Mouse (Mus musculus): ENCODE results near the gene Nemf. TPM values are rescaled to one million over a fixed set of nuclear protein-coding genes. Genes with fewer than 3 reads are reported as not detected.
A peak's percentile ranks its signal among the peaks of the same experiment; 100 is the strongest.
"Not testable (repeated sequence)": the region's sequence is repeated elsewhere in the genome, so short reads cannot be mapped to it uniquely, and the experiment has no call there.

Nemf gene
- polyA plus RNA-seq, 1 experiment from 2014 or later: 107 TPM

GRCm38 (mm10) chr12:69385542-69386280 lies 28.7 kb upstream of the Nemf start:
- H3K4me3 ChIP-seq: no peak overlapping the region
- 76% methylated on average over 6 of the region's 6 CpGs for WGBS
- no peak overlapping the region for H3K9ac ChIP-seq
- H3K4me2 ChIP-seq: no peak overlapping the region
- no peaks in the 10 kb centered on the region for H3K36me3 ChIP-seq
- ATAC-seq (ENCODE audit: insufficient number of reproducible peaks, insufficient read depth, low FRiP score, low TSS enrichment, low read depth): no peak
- no peak overlapping the region for H3K27ac ChIP-seq
- no peaks in the 10 kb centered on the region for H3K9me3 ChIP-seq
- no peaks in the 10 kb centered on the region for H3K27me3 ChIP-seq
- H3K4me1 ChIP-seq: no peaks in the 10 kb centered on the region

DNA sequence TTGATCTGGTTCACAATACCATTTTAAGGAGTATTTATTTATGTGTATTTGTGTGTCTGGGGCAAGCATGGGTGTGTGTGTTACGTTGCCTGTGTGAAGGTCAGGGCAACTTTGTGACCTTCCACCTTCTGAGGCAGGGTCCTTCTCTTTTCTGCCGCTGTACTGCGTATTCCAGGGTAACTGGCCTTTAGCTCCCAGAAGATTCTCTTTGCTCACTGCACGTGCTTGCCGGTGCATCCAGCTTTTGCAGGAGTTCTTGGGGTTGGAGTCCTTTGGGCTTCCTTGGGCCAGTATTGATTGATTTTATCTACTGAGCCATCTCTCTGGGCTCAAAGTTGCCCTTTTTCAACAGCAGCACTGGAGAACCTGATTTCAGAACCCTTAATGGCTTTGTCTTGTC lies 27.6 kb upstream of the Nemf start:
- Histone ChIP-seq H3K4me1 (no peaks in the 10 kb centered on the region), H3K27ac (no peak overlapping the region), H3K36me3 (no peaks in the 10 kb centered on the region; the same call in 1 of the 2 replicates), H3K4me2 (no peak overlapping the region), H3K9ac (no peak overlapping the region), H3K27me3 (no peaks in the 10 kb centered on the region), H3K9me3 (no peaks in the 10 kb centered on the region), H3K4me3 (no peak overlapping the region)
- 84% methylated on average over 5 of the region's 5 CpGs for WGBS
- no peak for ATAC-seq (ENCODE audit: insufficient number of reproducible peaks, insufficient read depth, low FRiP score, low TSS enrichment, low read depth)

DNA sequence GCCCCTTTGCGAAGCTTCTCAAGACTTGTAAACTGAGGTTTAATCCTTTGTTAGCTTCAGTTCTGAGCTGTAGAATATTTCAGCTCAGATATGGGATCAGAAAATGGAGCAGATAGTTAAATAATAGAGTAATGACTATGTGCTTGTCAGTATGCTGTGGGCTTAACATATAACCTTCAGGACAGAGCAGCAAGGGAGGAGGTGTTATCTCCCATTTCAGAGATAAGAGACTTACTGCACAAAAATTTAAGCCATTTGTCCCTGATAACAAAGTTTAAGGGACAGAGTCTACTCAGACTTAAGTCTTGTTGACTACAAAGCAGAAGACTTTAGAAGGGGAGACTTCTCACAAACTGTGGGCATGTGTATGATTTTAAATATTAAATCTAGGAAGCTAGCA lies 25.9 kb upstream of the Nemf start:
- no peak overlapping the region for H3K9ac ChIP-seq
- H3K9me3 ChIP-seq: no peaks in the 10 kb centered on the region
- H3K27me3 ChIP-seq: no peaks in the 10 kb centered on the region
- no peak for ATAC-seq (ENCODE audit: insufficient number of reproducible peaks, insufficient read depth, low FRiP score, low TSS enrichment, low read depth)
- no peak overlapping the region for H3K27ac ChIP-seq
- H3K4me3 ChIP-seq: no peak overlapping the region
- WGBS: 90% methylated on average over 1 of the region's 1 CpGs
- H3K4me2 ChIP-seq: no peak overlapping the region
- peaks cover 3% of the 10 kb centered on the region; the same call in 1 of the 2 replicates for H3K36me3 ChIP-seq
- H3K4me1 ChIP-seq: no peaks in the 10 kb centered on the region

- H3K36me3 ChIP-seq: peaks cover 3% of the 10 kb centered on the region; the same call in 1 of the 2 replicates
- no peak overlapping the region for H3K4me2 ChIP-seq
- no peak overlapping the region for H3K4me3 ChIP-seq
- no peaks in the 10 kb centered on the region for H3K9me3 ChIP-seq
- no peaks in the 10 kb centered on the region for H3K27me3 ChIP-seq
- 86% methylated on average over 11 of the region's 11 CpGs for WGBS
- no peak overlapping the region for H3K27ac ChIP-seq
- ATAC-seq (ENCODE audit: insufficient number of reproducible peaks, insufficient read depth, low FRiP score, low TSS enrichment, low read depth): no peak
- peaks cover 12% of the 10 kb centered on the region for H3K4me1 ChIP-seq
- no peak overlapping the region for H3K9ac ChIP-seq
Observed at GRCm38 (mm10) chr12:69378558-69379454, 21.8 kb upstream of the Nemf start.

- H3K4me2 ChIP-seq; H3K9ac ChIP-seq; H3K9me3 ChIP-seq; H3K27ac ChIP-seq; H3K4me3 ChIP-seq; ATAC-seq (ENCODE audit: insufficient number of reproducible peaks, insufficient read depth, low FRiP score, low TSS enrichment, low read depth); H3K27me3 ChIP-seq; H3K36me3 ChIP-seq: not testable (repeated sequence)
- WGBS: 95% methylated on average over 6 of the region's 6 CpGs
- peaks cover 19% of the 10 kb centered on the region for H3K4me1 ChIP-seq
Observed at GRCm38 (mm10) chr12:69377636-69378035, 20.7 kb upstream of the Nemf start.

DNA sequence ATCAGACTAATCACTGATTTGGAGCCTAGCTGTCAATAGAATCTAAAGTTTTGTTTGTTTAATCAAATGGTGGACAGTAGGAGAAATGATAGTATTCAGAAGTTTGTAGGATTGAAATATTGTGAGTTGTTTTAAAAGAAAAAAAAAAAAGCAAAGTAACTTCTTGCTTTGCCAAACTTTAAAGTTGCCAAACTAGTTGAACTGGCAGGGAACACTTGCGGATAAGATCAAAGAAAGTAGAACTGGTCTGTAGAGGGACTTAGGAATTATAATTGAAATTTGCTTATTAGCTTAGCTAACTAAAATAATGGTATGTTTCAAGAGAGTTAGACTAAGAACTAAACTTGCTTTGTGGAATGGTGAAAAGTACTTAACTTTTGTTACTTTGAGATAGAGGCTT lies 20.2 kb upstream of the Nemf start:
- Histone ChIP-seq H3K4me1 (peaks cover 19% of the 10 kb centered on the region), H3K9me3 (no peaks in the 10 kb centered on the region), H3K27ac (no peak overlapping the region), H3K4me3 (no peak overlapping the region), H3K27me3 (no peaks in the 10 kb centered on the region), H3K4me2 (no peak overlapping the region), H3K9ac (no peak overlapping the region), H3K36me3 (peaks cover 3% of the 10 kb centered on the region; the same call in 1 of the 2 replicates)
- ATAC-seq (ENCODE audit: insufficient number of reproducible peaks, insufficient read depth, low FRiP score, low TSS enrichment, low read depth): no peak
- 80% methylated on average over 1 of the region's 1 CpGs for WGBS

DNA sequence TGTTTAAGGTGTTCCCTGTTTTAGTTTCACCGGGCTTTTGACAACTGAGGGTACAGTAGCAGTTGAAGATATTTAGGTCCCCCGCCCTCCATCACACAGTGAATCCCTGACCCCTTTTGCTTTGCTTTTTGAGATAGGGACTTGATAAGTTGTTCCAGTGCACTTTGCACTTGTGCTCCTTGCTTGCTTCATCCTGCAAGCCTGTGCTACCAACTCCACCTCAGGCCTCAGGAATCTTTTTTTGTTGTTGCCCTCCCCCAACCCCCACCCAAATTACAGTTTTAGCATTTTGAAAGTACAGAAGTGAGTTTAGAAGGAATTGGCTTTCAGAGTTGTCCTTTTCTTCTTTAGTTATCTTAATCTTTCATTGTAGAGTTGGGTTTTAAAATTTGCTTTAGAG lies 19.2 kb upstream of the Nemf start:
- Histone ChIP-seq H3K27me3 (no peaks in the 10 kb centered on the region), H3K4me3 (no peak overlapping the region), H3K27ac (no peak overlapping the region), H3K4me2 (peak overlapping the region; percentile 26; the same call in 1 of the 2 replicates), H3K4me1 (peaks cover 19% of the 10 kb centered on the region), H3K9ac (no peak overlapping the region), H3K9me3 (no peaks in the 10 kb centered on the region), H3K36me3 (peaks cover 3% of the 10 kb centered on the region; the same call in 1 of the 2 replicates)
- 89% methylated on average over 2 of the region's 2 CpGs for WGBS
- ATAC-seq (ENCODE audit: insufficient number of reproducible peaks, insufficient read depth, low FRiP score, low TSS enrichment, low read depth): no peak

DNA sequence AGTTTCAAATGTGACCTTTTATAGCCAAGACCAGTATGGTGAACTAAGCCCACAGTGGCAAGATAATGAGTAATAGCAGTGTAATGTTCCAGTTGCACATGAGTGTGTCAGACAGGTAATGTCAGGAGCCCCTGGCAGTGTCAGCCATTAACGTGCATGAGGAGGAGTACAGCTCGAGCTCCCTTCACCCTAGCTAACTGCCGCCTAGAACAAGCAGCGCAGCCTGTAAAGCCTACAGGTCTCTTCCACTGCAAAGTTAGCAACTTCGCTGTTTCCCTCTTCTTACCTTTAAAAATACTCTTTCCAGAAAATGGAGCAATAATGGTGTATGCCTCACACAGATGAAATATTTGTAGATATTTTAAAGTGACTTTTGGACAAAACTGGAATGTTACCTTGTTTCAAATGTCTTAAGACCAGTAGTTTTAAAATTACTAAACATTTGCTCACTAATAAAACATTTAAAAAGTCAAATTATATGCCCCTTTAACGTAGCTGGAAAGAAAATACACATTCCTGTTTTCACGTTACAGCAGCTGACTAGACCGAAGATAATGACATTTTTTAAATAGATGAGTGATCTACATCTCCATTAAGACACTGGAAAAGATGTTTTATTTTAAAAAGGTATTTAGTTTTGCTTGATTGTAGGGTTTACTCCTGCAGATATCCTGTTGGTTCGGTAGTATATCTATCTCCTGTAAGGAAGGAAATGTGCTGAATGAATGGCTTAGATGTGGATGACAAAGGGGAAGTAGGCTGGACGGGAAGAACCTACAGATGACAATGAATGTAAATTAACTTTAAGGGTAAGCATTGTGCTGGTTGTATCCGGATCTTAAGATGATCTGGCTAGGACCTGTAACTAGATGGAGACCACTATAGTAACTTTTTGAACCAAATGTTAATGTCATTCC lies 17.1 kb upstream of the Nemf start:
- Histone ChIP-seq H3K4me1 (peaks cover 22% of the 10 kb centered on the region), H3K9ac (peak overlapping the region; percentile 97), H3K9me3 (no peaks in the 10 kb centered on the region), H3K4me3 (peak overlapping the region; percentile 100), H3K27ac (no peak overlapping the region), H3K36me3 (0 out of 2 replicates have a peak, but pooled peaks cover 3% of the 10 kb centered on the region), H3K27me3 (no peaks in the 10 kb centered on the region), H3K4me2 (peak overlapping the region; percentile 87)
- WGBS: 46% methylated on average over 11 of the region's 11 CpGs
- ATAC-seq (ENCODE audit: insufficient number of reproducible peaks, insufficient read depth, low FRiP score, low TSS enrichment, low read depth): no peak

DNA sequence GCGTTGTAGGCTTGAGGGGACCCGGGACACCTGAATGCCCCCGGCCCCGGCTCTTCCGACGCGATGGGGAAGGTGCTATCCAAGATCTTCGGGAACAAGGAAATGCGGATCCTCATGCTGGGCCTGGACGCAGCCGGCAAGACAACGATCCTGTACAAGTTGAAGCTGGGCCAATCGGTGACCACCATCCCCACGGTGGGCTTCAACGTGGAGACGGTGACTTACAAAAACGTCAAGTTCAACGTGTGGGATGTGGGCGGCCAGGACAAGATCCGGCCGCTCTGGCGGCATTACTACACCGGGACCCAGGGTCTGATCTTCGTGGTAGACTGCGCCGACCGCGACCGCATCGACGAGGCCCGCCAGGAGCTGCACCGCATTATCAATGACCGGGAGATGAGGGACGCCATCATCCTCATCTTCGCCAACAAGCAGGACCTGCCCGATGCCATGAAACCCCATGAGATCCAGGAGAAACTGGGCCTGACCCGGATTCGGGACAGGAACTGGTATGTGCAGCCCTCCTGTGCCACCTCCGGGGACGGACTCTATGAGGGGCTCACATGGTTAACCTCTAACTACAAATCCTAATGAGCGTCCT lies 15.9 kb upstream of the Nemf start:
- H3K27me3 ChIP-seq: no peaks in the 10 kb centered on the region
- H3K27ac ChIP-seq: peak overlapping the region; percentile 99
- peaks cover 22% of the 10 kb centered on the region for H3K4me1 ChIP-seq
- peak overlapping the region; percentile 87 for H3K4me2 ChIP-seq
- WGBS: under 1% methylated on average over 42 of the region's 42 CpGs
- ATAC-seq (ENCODE audit: insufficient number of reproducible peaks, insufficient read depth, low FRiP score, low TSS enrichment, low read depth): no peak
- no peaks in the 10 kb centered on the region for H3K9me3 ChIP-seq
- no peaks in the 10 kb centered on the region for H3K36me3 ChIP-seq
- peak overlapping the region; percentile 100 for H3K4me3 ChIP-seq
- peak overlapping the region; percentile 97 for H3K9ac ChIP-seq

- no peaks in the 10 kb centered on the region for H3K36me3 ChIP-seq
- WGBS: under 1% methylated on average over 99 of the region's 121 CpGs
- peak within 1 kb of the TSS; percentile 87 for H3K4me2 ChIP-seq
- H3K9me3 ChIP-seq: no peaks in the 10 kb centered on the region
- H3K9ac ChIP-seq: peak within 1 kb of the TSS; percentile 97
- peak; percentile 93 for ATAC-seq (ENCODE audit: insufficient number of reproducible peaks, insufficient read depth, low FRiP score, low TSS enrichment, low read depth)
- peaks cover 22% of the 10 kb centered on the region for H3K4me1 ChIP-seq
- H3K4me3 ChIP-seq: peak within 1 kb of the TSS; percentile 100
- H3K27ac ChIP-seq: peak within 1 kb of the TSS; percentile 99
- no peaks in the 10 kb centered on the region for H3K27me3 ChIP-seq
Observed at GRCm38 (mm10) chr12:69371854-69372671, 15.1 kb upstream of the Nemf start, which contains the start of the genes Arf6 and Gm9887. Gene Arf6 (plus strand): TSS chr12:69372150. Gene Gm9887 (minus strand): TSS chr12:69372458.
